Mouse (Mus musculus) monocyte, adult 5-6 weeks (primary cell): ENCODE data around the gene Fgf23. TPM values are rescaled to one million over a fixed set of nuclear protein-coding genes. Genes with fewer than 3 reads are reported as not detected.

ENCODE experiments used
- ATAC-seq: fragments of 153-309, 156-312 bp; replicated peaks from 2 replicates; pipeline ENCODE4 v1.8.0; 2017; ENCODE audit warnings: mild to moderate bottlenecking; ENCODE audit not compliant: low TSS enrichment, insufficient number of reproducible peaks, severe bottlenecking, poor library complexity, low FRiP score
- total RNA-seq: library from RNA; stranded (forward); fragments of 200-1000, 200-491, 200-594 nt; gene quantifications from 3 replicates; pipeline ENCODE4 v1.2.3, GENCODE M21; 2017

Fgf23 gene
- not detected in 3 replicates for total RNA-seq

- no peak for ATAC-seq
These were observed at the start of gene Fgf23 for GRCm38 (mm10) chr6:127072817-127073216. Fgf23 (plus strand) TSS chr6:127072902.

- ATAC-seq = no peak
These were observed 47.9 kb upstream of the Fgf23 start for GRCm38 (mm10) chr6:127024836-127025235.

- no peak for ATAC-seq
These were observed 37.9 kb upstream of the Fgf23 start for GRCm38 (mm10) chr6:127034760-127035159.

GRCm38 (mm10) chr6:127044909-127045308 is 27.8 kb upstream of the Fgf23 start:
- ATAC-seq = no peak

- no peak for ATAC-seq
These were observed 21.9 kb upstream of the Fgf23 start for GRCm38 (mm10) chr6:127050847-127051246.

GRCm38 (mm10) chr6:127056990-127057588 is 15.6 kb upstream of the Fgf23 start:
- ATAC-seq = no peak

- no peak for ATAC-seq
These were observed 12.7 kb upstream of the Fgf23 start for GRCm38 (mm10) chr6:127059975-127060374.

GRCm38 (mm10) chr6:127063915-127064314 is 8.8 kb upstream of the Fgf23 start:
- no peak for ATAC-seq

GRCm38 (mm10) chr6:127064815-127065214 is 7.9 kb upstream of the Fgf23 start:
- ATAC-seq = no peak

- no peak for ATAC-seq
These were observed 7.4 kb downstream of the Fgf23 start for GRCm38 (mm10) chr6:127079867-127080731.

- no peak for ATAC-seq
These were observed 9.1 kb downstream of the Fgf23 start for GRCm38 (mm10) chr6:127081820-127082219.

GRCm38 (mm10) chr6:127086739-127087138 is 14.0 kb downstream of the Fgf23 start:
- no peak for ATAC-seq

GRCm38 (mm10) chr6:127094565-127094964 is 21.9 kb downstream of the Fgf23 start:
- ATAC-seq = no peak

GRCm38 (mm10) chr6:127103506-127104275 is 31.0 kb downstream of the Fgf23 start:
- ATAC-seq = no peak

- no peak for ATAC-seq
These were observed 31.8 kb downstream of the Fgf23 start for GRCm38 (mm10) chr6:127104396-127105029.

GRCm38 (mm10) chr6:127105107-127105506 is 32.4 kb downstream of the Fgf23 start:
- no peak for ATAC-seq

GRCm38 (mm10) chr6:127106189-127106588 is 33.5 kb downstream of the Fgf23 start:
- no peak for ATAC-seq

- ATAC-seq = no peak
These were observed 34.0 kb downstream of the Fgf23 start for GRCm38 (mm10) chr6:127106726-127107125.

GRCm38 (mm10) chr6:127107413-127107812 is 34.7 kb downstream of the Fgf23 start:
- ATAC-seq = no peak
